Mouse (Mus musculus): ENCODE measurements around the gene Tmprss7.

DNA sequence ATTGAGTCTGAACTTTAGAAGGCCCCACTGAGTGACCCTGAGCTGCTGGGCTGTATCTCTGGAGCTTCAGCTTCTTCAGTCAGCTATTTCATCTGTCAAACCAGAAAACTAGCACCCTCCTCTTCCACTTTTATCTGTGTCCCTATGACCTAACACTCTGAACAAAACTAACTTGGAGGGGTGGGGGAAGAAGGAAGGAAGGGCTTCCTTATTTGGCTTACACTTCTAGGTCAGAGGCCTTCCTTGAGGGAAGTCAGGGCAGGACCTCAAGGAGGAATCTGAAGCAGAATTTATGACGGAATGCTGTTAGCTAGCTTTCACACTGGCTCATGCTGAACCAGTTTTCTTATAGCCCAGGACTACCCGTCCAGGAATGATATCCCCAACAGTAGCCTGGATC is 42.0 kb downstream of the Tmprss7 start:
- TF ChIP-seq POLR2A (IDR thresholded peaks at IDR 0.05; ENCODE audit: borderline replicate concordance, control insufficient read depth, low read depth, low read length) (no peak), CTCF (IDR thresholded peaks at IDR 0.05; ENCODE audit: control insufficient read depth, insufficient read depth, low read length) (no peak)

Measured in bone marrow, adult 2 months (tissue).